Mouse (Mus musculus): Measurements from ENCODE around the gene Pparg. TPM values are rescaled to one million over a fixed set of nuclear protein-coding genes. Genes with fewer than 3 reads are reported as not detected.

The Pparg gene
- polyA plus RNA-seq, 1 experiment: 5.1 TPM

- H3K4me3 ChIP-seq (ENCODE audit: extremely low read depth, insufficient read depth, insufficient read length): no peak overlapping the region
Measured at GRCm38 (mm10) chr6:115463338-115463737, 102.6 kb downstream of the Pparg start.

GRCm38 (mm10) chr6:115464661-115465060 lies 103.9 kb downstream of the Pparg start:
- no peaks in the 10 kb centered on the region for H3K4me1 ChIP-seq (ENCODE audit: control insufficient read depth, insufficient read depth, insufficient read length)
- H3K4me3 ChIP-seq (ENCODE audit: extremely low read depth, insufficient read depth, insufficient read length): no peak overlapping the region
- 37% methylated on average over 3 of the region's 3 CpGs for WGBS
- no peak for DNase-seq (ENCODE audit: low read depth in 1 of 2, low spot score in 2 of 2)
- TF ChIP-seq CTCF (IDR thresholded peaks at IDR 0.05; ENCODE audit: extremely low read depth, insufficient read depth, insufficient read length, insufficient replicate concordance): no peak
- no peaks in the 10 kb centered on the region for H3K27me3 ChIP-seq (ENCODE audit: control insufficient read depth, insufficient read depth, low read length)
- no peaks in the 10 kb centered on the region for H3K36me3 ChIP-seq (ENCODE audit: control insufficient read depth, insufficient read depth, low read length)
- H3K27ac ChIP-seq (ENCODE audit: insufficient read depth, low read length): no peak overlapping the region

More at GRCm38 (mm10) chr6:115463338-115463737, 102.6 kb downstream of the Pparg start:
- Histone ChIP-seq H3K36me3 (ENCODE audit: control insufficient read depth, insufficient read depth, low read length) (no peaks in the 10 kb centered on the region), H3K4me1 (ENCODE audit: control insufficient read depth, insufficient read depth, insufficient read length) (no peaks in the 10 kb centered on the region), H3K27ac (ENCODE audit: insufficient read depth, low read length) (no peak overlapping the region), H3K27me3 (ENCODE audit: control insufficient read depth, insufficient read depth, low read length) (no peaks in the 10 kb centered on the region)
- WGBS: 81% methylated on average over 2 of the region's 2 CpGs
- no peak for TF ChIP-seq POLR2A (IDR thresholded peaks at IDR 0.05; ENCODE audit: low read depth, low read length)
- TF ChIP-seq CTCF (IDR thresholded peaks at IDR 0.05; ENCODE audit: extremely low read depth, insufficient read depth, insufficient read length, insufficient replicate concordance): no peak
- no peak for DNase-seq (ENCODE audit: low read depth in 1 of 2, low spot score in 2 of 2)

GRCm38 (mm10) chr6:115465463-115465862 lies 104.7 kb downstream of the Pparg start:
- DNase-seq (ENCODE audit: low read depth in 1 of 2, low spot score in 2 of 2): no peak
- no peaks in the 10 kb centered on the region for H3K4me1 ChIP-seq (ENCODE audit: control insufficient read depth, insufficient read depth, insufficient read length)
- H3K27ac ChIP-seq (ENCODE audit: insufficient read depth, low read length): no peak overlapping the region
- TF ChIP-seq CTCF (IDR thresholded peaks at IDR 0.05; ENCODE audit: extremely low read depth, insufficient read depth, insufficient read length, insufficient replicate concordance) (no peak), POLR2A (IDR thresholded peaks at IDR 0.05; ENCODE audit: low read depth, low read length) (no peak)
- H3K27me3 ChIP-seq (ENCODE audit: control insufficient read depth, insufficient read depth, low read length): no peaks in the 10 kb centered on the region
- no peaks in the 10 kb centered on the region for H3K36me3 ChIP-seq (ENCODE audit: control insufficient read depth, insufficient read depth, low read length)
- WGBS: 90% methylated on average over 2 of the region's 2 CpGs
- H3K4me3 ChIP-seq (ENCODE audit: extremely low read depth, insufficient read depth, insufficient read length): no peak overlapping the region

GRCm38 (mm10) chr6:115465876-115466275 lies 105.1 kb downstream of the Pparg start:
- DNase-seq (ENCODE audit: low read depth in 1 of 2, low spot score in 2 of 2): no peak
- TF ChIP-seq CTCF (IDR thresholded peaks at IDR 0.05; ENCODE audit: extremely low read depth, insufficient read depth, insufficient read length, insufficient replicate concordance): no peak
- no peak for TF ChIP-seq POLR2A (IDR thresholded peaks at IDR 0.05; ENCODE audit: low read depth, low read length)
- Histone ChIP-seq H3K27me3 (ENCODE audit: control insufficient read depth, insufficient read depth, low read length) (no peaks in the 10 kb centered on the region), H3K4me3 (ENCODE audit: extremely low read depth, insufficient read depth, insufficient read length) (no peak overlapping the region), H3K27ac (ENCODE audit: insufficient read depth, low read length) (no peak overlapping the region), H3K36me3 (ENCODE audit: control insufficient read depth, insufficient read depth, low read length) (no peaks in the 10 kb centered on the region), H3K4me1 (ENCODE audit: control insufficient read depth, insufficient read depth, insufficient read length) (no peaks in the 10 kb centered on the region)
- 74% methylated on average over 4 of the region's 4 CpGs for WGBS

- DNase-seq (ENCODE audit: low read depth in 1 of 2, low spot score in 2 of 2): no peak
- no peaks in the 10 kb centered on the region for H3K4me1 ChIP-seq (ENCODE audit: control insufficient read depth, insufficient read depth, insufficient read length)
- H3K36me3 ChIP-seq (ENCODE audit: control insufficient read depth, insufficient read depth, low read length): no peaks in the 10 kb centered on the region
- H3K27ac ChIP-seq (ENCODE audit: insufficient read depth, low read length): no peak overlapping the region
- H3K27me3 ChIP-seq (ENCODE audit: control insufficient read depth, insufficient read depth, low read length): no peaks in the 10 kb centered on the region
- WGBS: 78% methylated on average over 3 of the region's 3 CpGs
- no peak overlapping the region for H3K4me3 ChIP-seq (ENCODE audit: extremely low read depth, insufficient read depth, insufficient read length)
- TF ChIP-seq POLR2A (IDR thresholded peaks at IDR 0.05; ENCODE audit: low read depth, low read length) (no peak), CTCF (IDR thresholded peaks at IDR 0.05; ENCODE audit: extremely low read depth, insufficient read depth, insufficient read length, insufficient replicate concordance) (no peak)
Measured at GRCm38 (mm10) chr6:115466601-115467000, 105.8 kb downstream of the Pparg start.

- Histone ChIP-seq H3K27me3 (ENCODE audit: control insufficient read depth, insufficient read depth, low read length) (no peaks in the 10 kb centered on the region), H3K36me3 (ENCODE audit: control insufficient read depth, insufficient read depth, low read length) (no peaks in the 10 kb centered on the region), H3K27ac (ENCODE audit: insufficient read depth, low read length) (no peak overlapping the region; the same call in 1 of the 2 replicates), H3K4me1 (ENCODE audit: control insufficient read depth, insufficient read depth, insufficient read length) (no peaks in the 10 kb centered on the region), H3K4me3 (ENCODE audit: extremely low read depth, insufficient read depth, insufficient read length) (no peak overlapping the region)
- no peak for DNase-seq (ENCODE audit: low read depth in 1 of 2, low spot score in 2 of 2)
- 71% methylated on average over 3 of the region's 3 CpGs for WGBS
- TF ChIP-seq CTCF (IDR thresholded peaks at IDR 0.05; ENCODE audit: extremely low read depth, insufficient read depth, insufficient read length, insufficient replicate concordance) (no peak), POLR2A (IDR thresholded peaks at IDR 0.05; ENCODE audit: low read depth, low read length) (no peak)
Measured at GRCm38 (mm10) chr6:115469666-115470581, 109.2 kb downstream of the Pparg start.

- Histone ChIP-seq H3K27ac (ENCODE audit: insufficient read depth, low read length) (no peak overlapping the region), H3K27me3 (ENCODE audit: control insufficient read depth, insufficient read depth, low read length) (no peaks in the 10 kb centered on the region), H3K4me3 (ENCODE audit: extremely low read depth, insufficient read depth, insufficient read length) (no peak overlapping the region), H3K36me3 (ENCODE audit: control insufficient read depth, insufficient read depth, low read length) (no peaks in the 10 kb centered on the region), H3K4me1 (ENCODE audit: control insufficient read depth, insufficient read depth, insufficient read length) (no peaks in the 10 kb centered on the region)
- TF ChIP-seq POLR2A (IDR thresholded peaks at IDR 0.05; ENCODE audit: low read depth, low read length): no peak
- no peak for TF ChIP-seq CTCF (IDR thresholded peaks at IDR 0.05; ENCODE audit: extremely low read depth, insufficient read depth, insufficient read length, insufficient replicate concordance)
- DNase-seq (ENCODE audit: low read depth in 1 of 2, low spot score in 2 of 2): no peak
Measured at GRCm38 (mm10) chr6:115471956-115472355, 111.2 kb downstream of the Pparg start.
